Mouse (Mus musculus) heart, postnatal 14 days (tissue): ENCODE data around the gene Inpp5a. TPM values are rescaled to one million over a fixed set of nuclear protein-coding genes. Genes with fewer than 3 reads are reported as not detected.

ENCODE experiments used
- DNase-seq, 2 experiments: peaks; one replicate each; pipeline ENCODE4 v3.0.0; 2021 to 2022
- intact Hi-C: fragments of 180-260 bp; cut with DNase I; formaldehyde crosslinking; loops from one replicate; pipeline ENCODE4 v1.15.1; 2025
- total RNA-seq, 2 experiments: library from RNA; stranded (reverse); gene quantifications; 2 replicates each; pipeline ENCODE4 v1.2.3; 2021

Gene Inpp5a
- total RNA-seq, 2 experiments from 2014 or later = 201 to 215 TPM

- no peak for DNase-seq
- intact Hi-C loops = loop anchor here (5.0 kb wide), 1 partner anchor 45 kb away; no protein-coding TSS in a partner anchor
These were observed 48.0 kb downstream of the Inpp5a start for GRCm38 (mm10) chr7:139436951-139437350.

- intact Hi-C loops = loop anchor here (5.0 kb wide), 1 partner anchor 45 kb away; no protein-coding TSS in a partner anchor
- DNase-seq = no peak
These were observed 48.6 kb downstream of the Inpp5a start for GRCm38 (mm10) chr7:139437471-139437870.

GRCm38 (mm10) chr7:139437926-139438600 is 49.2 kb downstream of the Inpp5a start:
- intact Hi-C loops = loop anchor here (5.0 kb wide), 1 partner anchor 46 kb away; no protein-coding TSS in a partner anchor
- DNase-seq = no peak

- intact Hi-C loops = loop anchor here (5.0 kb wide), 1 partner anchor 46 kb away; no protein-coding TSS in a partner anchor
- no peak for DNase-seq
These were observed 49.7 kb downstream of the Inpp5a start for GRCm38 (mm10) chr7:139438601-139438945.

GRCm38 (mm10) chr7:139439031-139439430 is 50.1 kb downstream of the Inpp5a start:
- intact Hi-C loops = loop anchor here (5.0 kb wide), 1 partner anchor 47 kb away; no protein-coding TSS in a partner anchor

GRCm38 (mm10) chr7:139439922-139440895 is 51.3 kb downstream of the Inpp5a start:
- intact Hi-C loops = loop anchor here (5.0 kb wide), 1 partner anchor 48 kb away; no protein-coding TSS in a partner anchor
- DNase-seq = no peak

More at GRCm38 (mm10) chr7:139439031-139439430, 50.1 kb downstream of the Inpp5a start:
- DNase-seq = no peak

GRCm38 (mm10) chr7:139441022-139441421 is 52.1 kb downstream of the Inpp5a start:
- intact Hi-C loops = no loop called here
- no peak for DNase-seq

- intact Hi-C loops = no loop called here
- peak; percentile 45 to 47 for DNase-seq
These were observed 52.9 kb downstream of the Inpp5a start for GRCm38 (mm10) chr7:139441761-139442211.

- DNase-seq = no peak
- intact Hi-C loops = no loop called here
These were observed 56.7 kb downstream of the Inpp5a start for GRCm38 (mm10) chr7:139445621-139446020.

GRCm38 (mm10) chr7:139447381-139447780 is 58.5 kb downstream of the Inpp5a start:
- intact Hi-C loops = no loop called here
- no peak for DNase-seq

- intact Hi-C loops = no loop called here
- DNase-seq = no peak
These were observed 61.5 kb downstream of the Inpp5a start for GRCm38 (mm10) chr7:139450186-139450998.

GRCm38 (mm10) chr7:139451711-139452110 is 62.8 kb downstream of the Inpp5a start:
- DNase-seq = no peak
- intact Hi-C loops = no loop called here

- DNase-seq = no peak
- intact Hi-C loops = no loop called here
These were observed 63.3 kb downstream of the Inpp5a start for GRCm38 (mm10) chr7:139452199-139452598.

- no peak for DNase-seq
- intact Hi-C loops = no loop called here
These were observed 64.3 kb downstream of the Inpp5a start for GRCm38 (mm10) chr7:139453198-139453597.

- no peak for DNase-seq
- intact Hi-C loops = no loop called here
These were observed 65.4 kb downstream of the Inpp5a start for GRCm38 (mm10) chr7:139454285-139454684.

GRCm38 (mm10) chr7:139456759-139457158 is 67.8 kb downstream of the Inpp5a start:
- intact Hi-C loops = no loop called here
- DNase-seq = no peak

GRCm38 (mm10) chr7:139461344-139461743 is 72.4 kb downstream of the Inpp5a start:
- intact Hi-C loops = no loop called here
- no peak for DNase-seq

GRCm38 (mm10) chr7:139462142-139462541 is 73.2 kb downstream of the Inpp5a start:
- intact Hi-C loops = no loop called here

GRCm38 (mm10) chr7:139465538-139465937 is 76.6 kb downstream of the Inpp5a start:
- intact Hi-C loops = no loop called here
- DNase-seq = no peak

More at GRCm38 (mm10) chr7:139462142-139462541, 73.2 kb downstream of the Inpp5a start:
- no peak for DNase-seq
